In genomic region chr17:83693941-83694340, GRCm38 (mm10) we compare ENCODE assay signal across 20 mouse cellular contexts. TPM values are rescaled to one million over a fixed set of nuclear protein-coding genes. Genes with fewer than 3 reads are reported as not detected.
A peak's percentile ranks its signal among the peaks of the same experiment; 100 is the strongest.
DNase-seq lines count a peak whose midpoint lies in the region; ATAC-seq and TF ChIP-seq lines count a peak whose summit lies in the region.
"Had no signal": no experiment of that assay in that cellular context is flagged by ENCODE, and none has a peak within 500 bp of the region (broad histone marks: within the 10 kb centered on the region; RNA-seq: fewer than 3 reads in every experiment).

No protein-coding gene starts in this region.

- H3K27me3 ChIP-seq in liver, embryonic 12.5 days (replicated peaks), result no peaks in the 10 kb centered on the region
- no peaks in the 10 kb centered on the region for H3K27me3 ChIP-seq in ES-Bruce4 (ENCODE audit: control insufficient read depth, insufficient read depth, low read length, poor library complexity, severe bottlenecking)
- H3K27me3 ChIP-seq in kidney, embryonic 14.5 days (ENCODE audit: control insufficient read depth, insufficient read depth, low read length), result no peaks in the 10 kb centered on the region
- H3K27me3 ChIP-seq: embryonic facial prominence, embryonic 12.5 days; heart, embryonic 15.5 days; hindbrain, embryonic 13.5 days had no signal

- ATAC-seq in liver, embryonic 12.5 days, result no peak
- ATAC-seq in kidney, embryonic 14.5 days (ENCODE audit: low FRiP score, low TSS enrichment), result no peak
- ATAC-seq: forebrain, postnatal 0 days; hindbrain, postnatal 0 days had no signal

- TF ChIP-seq EP300 in ES-Bruce4 (IDR thresholded peaks at IDR 0.05; ENCODE audit: insufficient read depth, low read depth, low read length), result no peak

- no peak for DNase-seq in liver
- DNase-seq in adrenal gland, adult 8-10 months, result peak; percentile 39
- peak; percentile 53 to 57 for DNase-seq in adrenal gland, postnatal 36 days
- DNase-seq in thymus, postnatal 14 days, result no peak
- DNase-seq: cerebellum, adult 11 months; cerebellum, adult 8-10 months; cerebellum, postnatal 25 days; forebrain, postnatal 0 days; gastrocnemius, postnatal 14 days; heart, adult 2 months; heart, postnatal 14 days had no signal

- no peak overlapping the region for H3K9ac ChIP-seq in liver, embryonic 12.5 days
- H3K9ac ChIP-seq in ES-Bruce4 (ENCODE audit: low read depth, poor library complexity, severe bottlenecking), result peak overlapping the region; percentile 37
- no peak overlapping the region for H3K9ac ChIP-seq in kidney, embryonic 14.5 days (ENCODE audit: low read depth, low read length)
- H3K9ac ChIP-seq: embryonic facial prominence, embryonic 12.5 days; forebrain, postnatal 0 days; heart, embryonic 15.5 days; hindbrain, embryonic 13.5 days had no signal

- no peak overlapping the region for H3K4me3 ChIP-seq in liver, embryonic 12.5 days
- H3K4me3 ChIP-seq in ES-Bruce4 (ENCODE audit: low read depth, low read length), result peak overlapping the region; percentile 59
- no peak overlapping the region for H3K4me3 ChIP-seq in kidney, embryonic 14.5 days (ENCODE audit: low read length)
- H3K4me3 ChIP-seq: embryonic facial prominence, embryonic 12.5 days; heart, adult 2 months; heart, embryonic 15.5 days; hindbrain, embryonic 13.5 days had no signal

- 76% methylated on average over 9 of the region's 9 CpGs for WGBS in liver, embryonic 12.5 days (ENCODE audit: insufficient replicate concordance)
- 71% methylated on average over 9 of the region's 9 CpGs for WGBS in kidney, embryonic 14.5 days

- no peaks in the 10 kb centered on the region for H3K9me3 ChIP-seq in liver, embryonic 12.5 days (replicated peaks)
- no peaks in the 10 kb centered on the region for H3K9me3 ChIP-seq in ES-Bruce4 (replicated peaks; ENCODE audit: control insufficient read depth, insufficient read depth, low read length, poor library complexity, severe bottlenecking)
- no peaks in the 10 kb centered on the region for H3K9me3 ChIP-seq in kidney, embryonic 14.5 days (ENCODE audit: control insufficient read depth, low read length)
- H3K9me3 ChIP-seq: embryonic facial prominence, embryonic 12.5 days; G1E; heart, embryonic 15.5 days; hindbrain, embryonic 13.5 days had no signal

- H3K36me3 ChIP-seq in liver, embryonic 12.5 days, result no peaks in the 10 kb centered on the region
- H3K36me3 ChIP-seq in ES-Bruce4 (ENCODE audit: control insufficient read depth, insufficient read depth, low read length, poor library complexity, severe bottlenecking), result no peaks in the 10 kb centered on the region
- no peaks in the 10 kb centered on the region for H3K36me3 ChIP-seq in kidney, embryonic 14.5 days (ENCODE audit: control insufficient read depth, insufficient read depth, low read length)
- H3K36me3 ChIP-seq: embryonic facial prominence, embryonic 12.5 days; G1E; heart, embryonic 15.5 days; hindbrain, embryonic 13.5 days had no signal

- peaks cover 67% of the 10 kb centered on the region for H3K4me1 ChIP-seq in liver, embryonic 12.5 days
- peaks cover 5% of the 10 kb centered on the region for H3K4me1 ChIP-seq in ES-Bruce4 (ENCODE audit: control insufficient read depth, insufficient read depth, low read length)
- H3K4me1 ChIP-seq in kidney, embryonic 14.5 days (ENCODE audit: control insufficient read depth, insufficient read depth, low read length), result no peaks in the 10 kb centered on the region
- H3K4me1 ChIP-seq: embryonic facial prominence, embryonic 12.5 days; hindbrain, embryonic 13.5 days had no signal

- H3K4me2 ChIP-seq in liver, embryonic 12.5 days, result no peak overlapping the region
- H3K4me2 ChIP-seq in kidney, embryonic 14.5 days (replicated peaks; ENCODE audit: low read depth, low read length), result no peak overlapping the region
- H3K4me2 ChIP-seq: embryonic facial prominence, embryonic 12.5 days; heart, embryonic 11.5 days; heart, embryonic 15.5 days; hindbrain, embryonic 13.5 days had no signal

- H3K27ac ChIP-seq in liver, embryonic 12.5 days, result peak overlapping the region; percentile 22; the same call in 1 of the 2 replicates
- H3K27ac ChIP-seq in ES-Bruce4 (ENCODE audit: insufficient read depth, low read length), result no peak overlapping the region
- no peak overlapping the region for H3K27ac ChIP-seq in kidney, embryonic 14.5 days (ENCODE audit: low read depth, low read length)
- H3K27ac ChIP-seq: embryonic facial prominence, embryonic 12.5 days; heart, adult 2 months; heart, embryonic 15.5 days; hindbrain, embryonic 13.5 days; hindbrain, postnatal 0 days had no signal

- TF ChIP-seq POLR2A in ES-Bruce4 (IDR thresholded peaks at IDR 0.05; ENCODE audit: insufficient read depth, low read length), result no peak

- no peak for TF ChIP-seq CTCF in ES-Bruce4 (IDR thresholded peaks at IDR 0.05; ENCODE audit: low read depth, low read length)

RNA-seq across cellular contexts. Expression of gene Mta3, which starts 12.0 kb away (rescaled TPM):
- polyA plus RNA-seq in liver, embryonic 12.5 days (2016; fragmentation: Nextera tagmentation; extraction: Ambion mirVana), result 60.2 and 66.4 TPM in 2 replicates
- polyA plus RNA-seq in ES-Bruce4 (2011; ENCODE audit: insufficient read depth, insufficient read length, low read depth, missing spikeins), result 162 and 164 TPM in 2 replicates
- total RNA-seq in adrenal gland, adult 8-10 months (2022), result 10 to 100 TPM; 66.2 to 96.2 (median 82.9) TPM
- total RNA-seq in adrenal gland, postnatal 36 days (2021), result 10 to 100 TPM; 73.9 to 75.6 TPM
- polyA plus RNA-seq in kidney, embryonic 14.5 days (2014; fragmentation: Nextera tagmentation; extraction: Ambion mirVana), result 38.6 and 42.6 TPM in 2 replicates

Comparison
In these comparisons a context has a peak if more than half of its experiments do, and no peak if none do; other contexts are left out.
1. DNase-seq: peak in adrenal gland, adult 8-10 months (single experiment) and adrenal gland, postnatal 36 days (2 of 2); none in liver (single experiment) and thymus, postnatal 14 days (single experiment).